Mouse (Mus musculus): ENCODE measurements around the gene Sema3f. TPM values are rescaled to one million over a fixed set of nuclear protein-coding genes. Genes with fewer than 3 reads are reported as not detected.
A peak's percentile ranks its signal among the peaks of the same experiment; 100 is the strongest.

Gene Sema3f
- polyA plus RNA-seq (2015; fragmentation: Nextera tagmentation; extraction: Ambion mirVana), result 40.6 and 44.6 TPM in 2 replicates

GRCm38 (mm10) chr9:107709697-107710483 is at the start of gene Sema3f:
Sema3f (minus strand) TSS chr9:107710475.
- H3K36me3 ChIP-seq, result peaks cover 9% of the 10 kb centered on the region
- peaks cover 77% of the 10 kb centered on the region for H3K4me1 ChIP-seq

GRCm38 (mm10) chr9:107759593-107759992 is 49.3 kb upstream of the Sema3f start:
- Histone ChIP-seq H3K4me2 (replicated peaks) (no peak overlapping the region), H3K27me3 (no peaks in the 10 kb centered on the region), H3K9me3 (replicated peaks) (no peaks in the 10 kb centered on the region), H3K27ac (replicated peaks) (no peak overlapping the region), H3K36me3 (peaks cover 90% of the 10 kb centered on the region), H3K4me3 (replicated peaks) (no peak overlapping the region), H3K9ac (no peak overlapping the region), H3K4me1 (no peaks in the 10 kb centered on the region)
- ATAC-seq (ENCODE audit: insufficient number of reproducible peaks, low FRiP score, low TSS enrichment, low read depth), result no peak
- 88% methylated on average over 6 of the region's 6 CpGs for WGBS

More at GRCm38 (mm10) chr9:107709697-107710483, at the start of gene Sema3f:
- H3K9ac ChIP-seq, result peak within 1 kb of the TSS; percentile 85
- peak; percentile 83 for ATAC-seq (ENCODE audit: insufficient number of reproducible peaks, low FRiP score, low TSS enrichment, low read depth)
- no peaks in the 10 kb centered on the region for H3K9me3 ChIP-seq (replicated peaks)
- peak within 1 kb of the TSS; percentile 95 for H3K4me2 ChIP-seq (replicated peaks)
- peak within 1 kb of the TSS; percentile 92 for H3K27ac ChIP-seq (replicated peaks)
- H3K4me3 ChIP-seq (replicated peaks), result peak within 1 kb of the TSS; percentile 78
- WGBS, result 1% methylated on average over 86 of the region's 86 CpGs
- H3K27me3 ChIP-seq, result no peaks in the 10 kb centered on the region

DNA sequence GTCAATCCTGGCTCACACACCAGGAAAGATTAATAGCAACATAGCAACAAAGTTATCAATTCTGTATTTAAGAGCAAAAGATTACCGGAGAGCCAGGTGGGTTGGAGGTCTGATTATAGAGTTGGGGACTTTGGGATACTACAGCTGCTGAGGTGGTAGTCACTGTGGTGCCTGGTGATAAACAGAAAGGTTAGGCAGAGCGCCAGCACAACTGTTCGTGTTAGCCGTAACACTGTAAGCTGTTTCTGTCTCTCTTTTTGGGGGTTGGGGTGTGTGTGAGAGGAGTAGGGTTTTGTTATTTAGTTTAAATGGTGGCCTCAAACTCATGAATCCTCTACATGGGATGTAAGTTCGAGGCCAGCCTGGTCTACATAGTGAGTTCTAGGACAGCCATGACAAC is 40.1 kb upstream of the Sema3f start:
- Histone ChIP-seq H3K4me2 (replicated peaks) (no peak overlapping the region), H3K9ac (no peak overlapping the region), H3K27ac (replicated peaks) (no peak overlapping the region), H3K36me3 (peaks cover 94% of the 10 kb centered on the region), H3K9me3 (replicated peaks) (no peaks in the 10 kb centered on the region), H3K27me3 (no peaks in the 10 kb centered on the region), H3K4me3 (replicated peaks) (no peak overlapping the region), H3K4me1 (no peaks in the 10 kb centered on the region)
- 88% methylated on average over 5 of the region's 5 CpGs for WGBS
- ATAC-seq (ENCODE audit: insufficient number of reproducible peaks, low FRiP score, low TSS enrichment, low read depth), result no peak

GRCm38 (mm10) chr9:107748063-107748462 is 37.8 kb upstream of the Sema3f start:
- Histone ChIP-seq H3K27ac (replicated peaks) (no peak overlapping the region), H3K4me3 (replicated peaks) (no peak overlapping the region), H3K27me3 (no peaks in the 10 kb centered on the region), H3K4me2 (replicated peaks) (no peak overlapping the region), H3K4me1 (no peaks in the 10 kb centered on the region), H3K9me3 (replicated peaks) (no peaks in the 10 kb centered on the region), H3K36me3 (peaks cover 96% of the 10 kb centered on the region), H3K9ac (no peak overlapping the region)
- 93% methylated on average over 3 of the region's 3 CpGs for WGBS
- no peak for ATAC-seq (ENCODE audit: insufficient number of reproducible peaks, low FRiP score, low TSS enrichment, low read depth)

GRCm38 (mm10) chr9:107747310-107747709 is 37.0 kb upstream of the Sema3f start:
- Histone ChIP-seq H3K9me3 (replicated peaks) (no peaks in the 10 kb centered on the region), H3K27ac (replicated peaks) (no peak overlapping the region), H3K9ac (no peak overlapping the region), H3K27me3 (no peaks in the 10 kb centered on the region), H3K36me3 (peaks cover 97% of the 10 kb centered on the region), H3K4me2 (replicated peaks) (no peak overlapping the region), H3K4me3 (replicated peaks) (no peak overlapping the region), H3K4me1 (no peaks in the 10 kb centered on the region)
- WGBS, result 93% methylated on average over 1 of the region's 1 CpGs
- ATAC-seq (ENCODE audit: insufficient number of reproducible peaks, low FRiP score, low TSS enrichment, low read depth), result no peak

GRCm38 (mm10) chr9:107746679-107747078 is 36.4 kb upstream of the Sema3f start:
- Histone ChIP-seq H3K4me3 (replicated peaks) (no peak overlapping the region), H3K27me3 (no peaks in the 10 kb centered on the region), H3K9me3 (replicated peaks) (no peaks in the 10 kb centered on the region), H3K36me3 (peaks cover 97% of the 10 kb centered on the region), H3K4me1 (no peaks in the 10 kb centered on the region), H3K9ac (no peak overlapping the region), H3K4me2 (replicated peaks) (no peak overlapping the region), H3K27ac (replicated peaks) (no peak overlapping the region)
- no peak for ATAC-seq (ENCODE audit: insufficient number of reproducible peaks, low FRiP score, low TSS enrichment, low read depth)
- 93% methylated on average over 3 of the region's 3 CpGs for WGBS

DNA sequence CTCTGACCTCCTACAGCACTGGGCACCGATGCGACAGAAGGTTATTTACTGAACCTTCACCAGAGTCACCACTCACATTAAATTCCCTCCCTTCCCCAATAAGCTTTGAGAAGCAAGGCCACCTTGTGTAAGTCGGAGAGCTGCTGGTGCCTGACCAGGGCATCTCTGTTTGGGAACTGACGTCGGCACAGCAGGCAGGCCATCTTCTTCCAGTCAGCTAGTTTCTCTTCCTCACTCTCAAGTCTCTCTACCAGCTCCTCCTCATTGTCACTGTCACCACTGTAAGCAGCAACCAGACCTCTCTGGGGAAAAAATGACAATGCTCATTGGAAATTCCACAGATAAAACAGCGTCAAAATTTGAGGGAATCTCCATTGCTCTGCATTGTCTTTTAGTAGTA is 33.8 kb upstream of the Sema3f start:
- no peak overlapping the region for H3K9ac ChIP-seq
- H3K9me3 ChIP-seq (replicated peaks), result no peaks in the 10 kb centered on the region
- H3K27ac ChIP-seq (replicated peaks), result no peak overlapping the region
- 88% methylated on average over 6 of the region's 6 CpGs for WGBS
- H3K4me1 ChIP-seq, result no peaks in the 10 kb centered on the region
- H3K4me3 ChIP-seq (replicated peaks), result no peak overlapping the region
- no peak overlapping the region for H3K4me2 ChIP-seq (replicated peaks)
- no peaks in the 10 kb centered on the region for H3K27me3 ChIP-seq
- peaks cover 97% of the 10 kb centered on the region for H3K36me3 ChIP-seq
- ATAC-seq (ENCODE audit: insufficient number of reproducible peaks, low FRiP score, low TSS enrichment, low read depth), result no peak

GRCm38 (mm10) chr9:107738841-107739202 is 28.5 kb upstream of the Sema3f start:
- Histone ChIP-seq H3K4me3 (replicated peaks) (no peak overlapping the region), H3K36me3 (peaks cover 51% of the 10 kb centered on the region), H3K27me3 (no peaks in the 10 kb centered on the region), H3K9ac (no peak overlapping the region), H3K4me1 (peaks cover 42% of the 10 kb centered on the region), H3K27ac (replicated peaks) (peak overlapping the region; percentile 56; the same call in 1 of the 2 replicates), H3K4me2 (replicated peaks) (no peak overlapping the region), H3K9me3 (replicated peaks) (no peaks in the 10 kb centered on the region)
- ATAC-seq (ENCODE audit: insufficient number of reproducible peaks, low FRiP score, low TSS enrichment, low read depth), result peak; percentile 31; the same call in 1 of the 2 replicates
- 43% methylated on average over 4 of the region's 4 CpGs for WGBS

GRCm38 (mm10) chr9:107738020-107738840 is 28.0 kb upstream of the Sema3f start:
- peaks cover 42% of the 10 kb centered on the region for H3K4me1 ChIP-seq
- no peak overlapping the region for H3K9ac ChIP-seq
- WGBS, result 18% methylated on average over 7 of the region's 7 CpGs
- no peaks in the 10 kb centered on the region for H3K27me3 ChIP-seq
- H3K4me3 ChIP-seq (replicated peaks), result no peak overlapping the region
- peak; percentile 26 for ATAC-seq (ENCODE audit: insufficient number of reproducible peaks, low FRiP score, low TSS enrichment, low read depth)
- no peak overlapping the region for H3K4me2 ChIP-seq (replicated peaks)
- H3K27ac ChIP-seq (replicated peaks), result peak overlapping the region; percentile 56; the same call in 1 of the 2 replicates
- H3K9me3 ChIP-seq (replicated peaks), result no peaks in the 10 kb centered on the region
- H3K36me3 ChIP-seq, result peaks cover 45% of the 10 kb centered on the region

DNA sequence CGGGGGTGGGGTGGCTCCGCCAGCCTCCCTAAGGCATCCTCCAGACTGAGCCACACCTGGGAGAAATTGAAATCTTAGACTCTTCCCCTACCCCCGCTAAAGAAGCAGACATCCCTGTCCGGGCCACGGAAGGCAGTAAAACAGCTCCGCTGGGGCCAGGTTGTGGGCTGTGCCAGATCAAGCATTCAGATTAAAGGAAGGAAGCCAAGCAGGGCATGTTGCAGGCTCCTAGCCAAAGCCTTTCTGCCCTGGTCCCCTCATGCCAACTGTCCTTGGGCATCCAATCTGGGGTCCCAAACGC is 25.9 kb upstream of the Sema3f start:
- Histone ChIP-seq H3K9ac (no peak overlapping the region), H3K27me3 (no peaks in the 10 kb centered on the region), H3K4me2 (replicated peaks) (peak overlapping the region; percentile 48), H3K9me3 (replicated peaks) (no peaks in the 10 kb centered on the region), H3K4me1 (peaks cover 43% of the 10 kb centered on the region), H3K4me3 (replicated peaks) (peak overlapping the region; percentile 20), H3K27ac (replicated peaks) (peak overlapping the region; percentile 92), H3K36me3 (peaks cover 24% of the 10 kb centered on the region)
- ATAC-seq (ENCODE audit: insufficient number of reproducible peaks, low FRiP score, low TSS enrichment, low read depth), result peak; percentile 67
- 2% methylated on average over 7 of the region's 7 CpGs for WGBS

DNA sequence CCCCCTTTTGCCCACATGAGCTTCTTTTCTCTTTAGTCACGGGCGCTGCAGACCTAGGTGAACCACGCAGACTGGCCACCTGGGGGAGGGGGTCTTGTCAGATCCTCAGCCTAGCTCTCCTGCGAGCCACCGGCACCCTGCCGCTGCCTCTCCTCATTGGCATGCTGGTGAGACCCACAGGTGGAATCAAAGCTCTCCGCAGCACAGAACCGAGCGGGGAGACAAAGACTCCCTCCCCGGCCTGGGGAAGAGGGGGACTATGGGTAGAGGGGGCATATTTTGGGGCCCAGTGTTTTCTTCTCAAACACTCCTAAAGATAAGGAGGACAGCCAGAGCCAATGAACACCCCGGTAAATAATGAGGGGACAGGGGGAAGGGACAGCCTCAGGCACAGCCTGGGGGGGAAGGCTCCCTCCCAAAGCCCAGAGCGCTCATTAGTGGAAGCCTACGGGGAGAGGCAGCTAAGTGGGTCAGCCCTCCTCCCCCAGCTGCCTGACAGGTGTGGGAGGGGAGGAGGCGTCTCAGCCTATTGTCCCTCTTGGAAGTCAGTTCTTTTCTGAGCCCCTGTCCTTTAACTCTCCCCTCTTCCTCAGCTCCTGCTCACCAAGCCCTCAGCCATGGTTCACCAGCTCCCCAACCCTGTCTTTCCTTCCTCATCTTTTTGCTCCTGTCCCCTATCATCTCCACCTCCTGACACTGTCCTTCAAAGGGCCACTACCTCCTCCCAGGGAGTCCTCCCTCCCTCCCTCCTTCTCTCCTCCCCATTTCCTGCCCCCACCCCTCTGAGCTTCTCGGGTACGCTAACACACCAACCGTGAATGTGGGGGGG is 25.3 kb upstream of the Sema3f start:
- Histone ChIP-seq H3K9ac (no peak overlapping the region), H3K36me3 (peaks cover 19% of the 10 kb centered on the region), H3K27ac (replicated peaks) (peak overlapping the region; percentile 92), H3K4me1 (peaks cover 49% of the 10 kb centered on the region), H3K4me3 (replicated peaks) (peak overlapping the region; percentile 20), H3K27me3 (no peaks in the 10 kb centered on the region), H3K9me3 (replicated peaks) (no peaks in the 10 kb centered on the region), H3K4me2 (replicated peaks) (peak overlapping the region; percentile 48)
- WGBS, result 7% methylated on average over 17 of the region's 17 CpGs
- 0 out of 2 replicates have a peak, but pooled peaks have one; percentile 5 for ATAC-seq (ENCODE audit: insufficient number of reproducible peaks, low FRiP score, low TSS enrichment, low read depth)

All from embryonic facial prominence, embryonic 15.5 days (tissue).